Mouse (Mus musculus): ENCODE data around the gene Disc1. TPM values are rescaled to one million over a fixed set of nuclear protein-coding genes. Genes with fewer than 3 reads are reported as not detected.

The Disc1 gene
- polyA plus RNA-seq, 1 experiment from 2014 or later, result 3.8 TPM

- no peak overlapping the region for H3K9ac ChIP-seq
- ATAC-seq (ENCODE audit: insufficient read depth), result no peak
- no peak for TF ChIP-seq CTCF (IDR thresholded peaks at IDR 0.05; ENCODE audit: low read depth)
- no peaks in the 10 kb centered on the region for H3K27me3 ChIP-seq (ENCODE audit: insufficient read depth, low read length)
- no peak overlapping the region for H3K4me2 ChIP-seq
- no peak overlapping the region for H3K27ac ChIP-seq (ENCODE audit: low read depth)
- 81% methylated on average over 4 of the region's 4 CpGs for WGBS
- no peak for DNase-seq
- no peaks in the 10 kb centered on the region for H3K36me3 ChIP-seq (ENCODE audit: insufficient read depth)
- H3K4me1 ChIP-seq (ENCODE audit: insufficient read depth), result no peaks in the 10 kb centered on the region
- H3K9me3 ChIP-seq (ENCODE audit: low read depth, low read length), result no peaks in the 10 kb centered on the region
- no peak overlapping the region for H3K4me3 ChIP-seq (ENCODE audit: low read depth, low read length)
Measured at GRCm38 (mm10) chr8:125075389-125075788, 21.4 kb downstream of the Disc1 start.

- no peaks in the 10 kb centered on the region for H3K9me3 ChIP-seq (ENCODE audit: low read depth, low read length)
- no peaks in the 10 kb centered on the region for H3K27me3 ChIP-seq (ENCODE audit: insufficient read depth, low read length)
- H3K4me3 ChIP-seq (ENCODE audit: low read depth, low read length), result no peak overlapping the region
- no peak for ATAC-seq (ENCODE audit: insufficient read depth)
- no peak overlapping the region for H3K27ac ChIP-seq (ENCODE audit: low read depth)
- H3K4me2 ChIP-seq, result no peak overlapping the region
- 71% methylated on average over 8 of the region's 8 CpGs for WGBS
- no peaks in the 10 kb centered on the region for H3K4me1 ChIP-seq (ENCODE audit: insufficient read depth)
- TF ChIP-seq CTCF (IDR thresholded peaks at IDR 0.05; ENCODE audit: low read depth), result no peak
- no peak overlapping the region for H3K9ac ChIP-seq
- no peak for DNase-seq
- H3K36me3 ChIP-seq (ENCODE audit: insufficient read depth), result no peaks in the 10 kb centered on the region
Measured at GRCm38 (mm10) chr8:125077326-125077725, 23.3 kb downstream of the Disc1 start.

GRCm38 (mm10) chr8:125078771-125079384 is 24.9 kb downstream of the Disc1 start:
- WGBS, result 33% methylated on average over 9 of the region's 9 CpGs
- H3K4me3 ChIP-seq (ENCODE audit: low read depth, low read length), result no peak overlapping the region
- H3K9ac ChIP-seq, result no peak overlapping the region
- DNase-seq (peak; percentile 53), ATAC-seq (ENCODE audit: insufficient read depth) (peak; percentile 48; the same call in 1 of the 2 replicates)
- no peak overlapping the region for H3K27ac ChIP-seq (ENCODE audit: low read depth)
- H3K4me1 ChIP-seq (ENCODE audit: insufficient read depth), result 0 out of 2 replicates have a peak, but pooled peaks cover 1% of the 10 kb centered on the region
- H3K36me3 ChIP-seq (ENCODE audit: insufficient read depth), result no peaks in the 10 kb centered on the region
- H3K27me3 ChIP-seq (ENCODE audit: insufficient read depth, low read length), result no peaks in the 10 kb centered on the region
- TF ChIP-seq CTCF (IDR thresholded peaks at IDR 0.05; ENCODE audit: low read depth), result no peak
- no peaks in the 10 kb centered on the region for H3K9me3 ChIP-seq (ENCODE audit: low read depth, low read length)
- no peak overlapping the region for H3K4me2 ChIP-seq

GRCm38 (mm10) chr8:125080388-125081344 is 26.7 kb downstream of the Disc1 start:
- 64% methylated on average over 19 of the region's 19 CpGs for WGBS
- H3K27ac ChIP-seq (ENCODE audit: low read depth), result no peak overlapping the region
- no peak for TF ChIP-seq CTCF (IDR thresholded peaks at IDR 0.05; ENCODE audit: low read depth)
- no peaks in the 10 kb centered on the region for H3K36me3 ChIP-seq (ENCODE audit: insufficient read depth)
- no peak for DNase-seq
- no peaks in the 10 kb centered on the region for H3K9me3 ChIP-seq (ENCODE audit: low read depth, low read length)
- no peak overlapping the region for H3K4me3 ChIP-seq (ENCODE audit: low read depth, low read length)
- peak overlapping the region; percentile 23; the same call in 1 of the 2 replicates for H3K4me2 ChIP-seq
- no peaks in the 10 kb centered on the region for H3K27me3 ChIP-seq (ENCODE audit: insufficient read depth, low read length)
- no peak overlapping the region for H3K9ac ChIP-seq
- ATAC-seq (ENCODE audit: insufficient read depth), result no peak
- 0 out of 2 replicates have a peak, but pooled peaks cover 3% of the 10 kb centered on the region for H3K4me1 ChIP-seq (ENCODE audit: insufficient read depth)

- WGBS, result 21% methylated on average over 4 of the region's 4 CpGs
- Histone ChIP-seq H3K4me2 (no peak overlapping the region), H3K36me3 (ENCODE audit: insufficient read depth) (no peaks in the 10 kb centered on the region; the same call in 1 of the 2 replicates), H3K4me1 (ENCODE audit: insufficient read depth) (0 out of 2 replicates have a peak, but pooled peaks cover 3% of the 10 kb centered on the region), H3K4me3 (ENCODE audit: low read depth, low read length) (no peak overlapping the region), H3K27ac (ENCODE audit: low read depth) (peak overlapping the region; percentile 74; the same call in 1 of the 2 replicates), H3K9me3 (ENCODE audit: low read depth, low read length) (no peaks in the 10 kb centered on the region), H3K27me3 (ENCODE audit: insufficient read depth, low read length) (no peaks in the 10 kb centered on the region), H3K9ac (no peak overlapping the region)
- ATAC-seq (ENCODE audit: insufficient read depth), result no peak
- DNase-seq, result peak; percentile 50
- no peak for TF ChIP-seq CTCF (IDR thresholded peaks at IDR 0.05; ENCODE audit: low read depth)
Measured at GRCm38 (mm10) chr8:125083746-125084145, 29.8 kb downstream of the Disc1 start.

- Histone ChIP-seq H3K36me3 (ENCODE audit: insufficient read depth) (no peaks in the 10 kb centered on the region; the same call in 1 of the 2 replicates), H3K9ac (no peak overlapping the region), H3K27me3 (ENCODE audit: insufficient read depth, low read length) (no peaks in the 10 kb centered on the region), H3K4me3 (ENCODE audit: low read depth, low read length) (no peak overlapping the region), H3K27ac (ENCODE audit: low read depth) (peak overlapping the region; percentile 16; the same call in 1 of the 2 replicates), H3K4me2 (no peak overlapping the region), H3K4me1 (ENCODE audit: insufficient read depth) (0 out of 2 replicates have a peak, but pooled peaks cover 3% of the 10 kb centered on the region), H3K9me3 (ENCODE audit: low read depth, low read length) (no peaks in the 10 kb centered on the region)
- TF ChIP-seq CTCF (IDR thresholded peaks at IDR 0.05; ENCODE audit: low read depth), result no peak
- ATAC-seq (ENCODE audit: insufficient read depth) (no peak), DNase-seq (no peak)
- WGBS, result 77% methylated on average over 7 of the region's 7 CpGs
Measured at GRCm38 (mm10) chr8:125084523-125084922, 30.5 kb downstream of the Disc1 start.
